In genomic region chr8:11412450-11412849, GRCm38 (mm10) we compare ENCODE assay signal across 11 mouse cellular contexts.
DNase-seq lines count a peak whose midpoint lies in the region; ATAC-seq and TF ChIP-seq lines count a peak whose summit lies in the region.
"Had no signal": no experiment of that assay in that cellular context is flagged by ENCODE, and none has a peak within 500 bp of the region (broad histone marks: within the 10 kb centered on the region; RNA-seq: fewer than 3 reads in every experiment).

No protein-coding gene starts in this region.

- no peak overlapping the region for H3K4me3 ChIP-seq in gastrocnemius, adult 2 months
- no peak overlapping the region for H3K4me3 ChIP-seq in lung, embryonic 15.5 days
- H3K4me3 ChIP-seq in embryonic facial prominence, embryonic 10.5 days = no peak overlapping the region
- H3K4me3 ChIP-seq in limb, embryonic 15.5 days = no peak overlapping the region

- H3K9ac ChIP-seq in lung, embryonic 15.5 days = no peak overlapping the region
- H3K9ac ChIP-seq in limb, embryonic 15.5 days = no peak overlapping the region

- no peaks in the 10 kb centered on the region for H3K27me3 ChIP-seq in lung, embryonic 15.5 days
- H3K27me3 ChIP-seq in embryonic facial prominence, embryonic 10.5 days (replicated peaks; ENCODE audit: low read depth, poor library complexity, severe bottlenecking) = no peaks in the 10 kb centered on the region
- H3K27me3 ChIP-seq in limb, embryonic 15.5 days = no peaks in the 10 kb centered on the region

- H3K9me3 ChIP-seq in lung, embryonic 15.5 days = no peaks in the 10 kb centered on the region
- no peaks in the 10 kb centered on the region for H3K9me3 ChIP-seq in embryonic facial prominence, embryonic 10.5 days
- no peaks in the 10 kb centered on the region for H3K9me3 ChIP-seq in limb, embryonic 15.5 days

- no peak for DNase-seq in gastrocnemius, adult 2 months
- DNase-seq in gastrocnemius, postnatal 14 days = no peak
- no peak for DNase-seq in lung, postnatal 14 days
- no peak for DNase-seq in embryonic facial prominence, embryonic 10.5 days (ENCODE audit: low spot score)
- DNase-seq in right cerebral cortex, postnatal 14 days = no peak
- no peak for DNase-seq in cerebellum, postnatal 36 days
- DNase-seq: B cell, adult 2 months; kidney, postnatal 36 days had no signal

- TF ChIP-seq CTCF in gastrocnemius, adult 2 months (IDR thresholded peaks at IDR 0.05) = no peak

- peaks cover 21% of the 10 kb centered on the region for H3K4me1 ChIP-seq in lung, embryonic 15.5 days
- H3K4me1 ChIP-seq in embryonic facial prominence, embryonic 10.5 days = peaks cover 27% of the 10 kb centered on the region
- peaks cover 25% of the 10 kb centered on the region for H3K4me1 ChIP-seq in limb, embryonic 15.5 days

- intact Hi-C loops in gastrocnemius, adult 2 months (cut with DNase I) = no loop called here
- intact Hi-C loops in gastrocnemius, postnatal 14 days (cut with DNase I; ENCODE audit: low total_unique reads) = loop anchor here (5.0 kb wide), 1 partner anchor 155 kb away; no protein-coding TSS in a partner anchor

- H3K36me3 ChIP-seq in lung, embryonic 15.5 days = peaks cover 46% of the 10 kb centered on the region
- peaks cover 77% of the 10 kb centered on the region for H3K36me3 ChIP-seq in embryonic facial prominence, embryonic 10.5 days (replicated peaks)
- H3K36me3 ChIP-seq in limb, embryonic 15.5 days = peaks cover 33% of the 10 kb centered on the region

- H3K4me2 ChIP-seq in lung, embryonic 15.5 days = no peak overlapping the region
- H3K4me2 ChIP-seq in limb, embryonic 15.5 days = no peak overlapping the region

- peak overlapping the region; percentile 67 for H3K27ac ChIP-seq in gastrocnemius, adult 2 months
- peak overlapping the region; percentile 79 for H3K27ac ChIP-seq in lung, embryonic 15.5 days
- H3K27ac ChIP-seq in embryonic facial prominence, embryonic 10.5 days (replicated peaks) = peak overlapping the region; percentile 74
- H3K27ac ChIP-seq in limb, embryonic 15.5 days = 0 out of 2 replicates have a peak overlapping the region, but pooled peaks have one; percentile 19

- 42% methylated on average over 5 of the region's 5 CpGs for whole genome bisulfite sequencing in lung, embryonic 15.5 days
- WGBS in embryonic facial prominence, embryonic 10.5 days = 68% methylated on average over 5 of the region's 5 CpGs
- 52% methylated on average over 5 of the region's 5 CpGs for WGBS in limb, embryonic 15.5 days

- ATAC-seq in lung, embryonic 15.5 days (ENCODE audit: borderline replicate concordance, extremely low read depth, low FRiP score, low TSS enrichment) = peak; percentile 21; the same call in 1 of the 2 replicates
- ATAC-seq in limb, embryonic 15.5 days (ENCODE audit: insufficient number of reproducible peaks, low FRiP score, low TSS enrichment, low read depth) = no peak
- ATAC-seq: forebrain, embryonic 16.5 days had no signal

Comparison
In these comparisons a context has a peak if more than half of its experiments do, and no peak if none do; other contexts are left out.
1. H3K27ac ChIP-seq: peak in every context shown above with its lines; median percentile 79 in lung, embryonic 15.5 days; 74 in embryonic facial prominence, embryonic 10.5 days; 67 in gastrocnemius, adult 2 months; 19 in limb, embryonic 15.5 days.